Mouse (Mus musculus): ENCODE data around the gene Hpse2. TPM values are rescaled to one million over a fixed set of nuclear protein-coding genes. Genes with fewer than 3 reads are reported as not detected.

The Hpse2 gene
- polyA plus RNA-seq, 1 experiment from 2014 or later = 11.4 TPM

- no peaks in the 10 kb centered on the region for H3K9me3 ChIP-seq (ENCODE audit: low read depth, low read length)
- H3K4me1 ChIP-seq (ENCODE audit: insufficient read depth) = peaks cover 14% of the 10 kb centered on the region
- H3K4me3 ChIP-seq (ENCODE audit: low read depth, low read length) = no peak overlapping the region
- WGBS = 91% methylated on average over 6 of the region's 6 CpGs
- DNase-seq = no peak
- TF ChIP-seq CTCF (IDR thresholded peaks at IDR 0.05; ENCODE audit: low read depth) = no peak
- H3K27ac ChIP-seq (ENCODE audit: low read depth) = no peak overlapping the region
- H3K9ac ChIP-seq = no peak overlapping the region
- no peak overlapping the region for H3K4me2 ChIP-seq
- H3K27me3 ChIP-seq (ENCODE audit: insufficient read depth, low read length) = no peaks in the 10 kb centered on the region
- no peak for ATAC-seq (ENCODE audit: insufficient read depth)
- H3K36me3 ChIP-seq (ENCODE audit: insufficient read depth) = no peaks in the 10 kb centered on the region
These were observed 484.3 kb downstream of the Hpse2 start for GRCm38 (mm10) chr19:42903840-42904239.

- H3K9ac ChIP-seq = no peak overlapping the region
- no peaks in the 10 kb centered on the region for H3K27me3 ChIP-seq (ENCODE audit: insufficient read depth, low read length)
- H3K4me2 ChIP-seq = no peak overlapping the region
- H3K9me3 ChIP-seq (ENCODE audit: low read depth, low read length) = no peaks in the 10 kb centered on the region
- peaks cover 14% of the 10 kb centered on the region for H3K4me1 ChIP-seq (ENCODE audit: insufficient read depth)
- H3K36me3 ChIP-seq (ENCODE audit: insufficient read depth) = no peaks in the 10 kb centered on the region
- ATAC-seq (ENCODE audit: insufficient read depth) = peak; percentile 76; the same call in 1 of the 2 replicates
- peak overlapping the region; percentile 82 for H3K27ac ChIP-seq (ENCODE audit: low read depth)
- no peak for TF ChIP-seq CTCF (IDR thresholded peaks at IDR 0.05; ENCODE audit: low read depth)
- peak; percentile 65 for DNase-seq
- H3K4me3 ChIP-seq (ENCODE audit: low read depth, low read length) = no peak overlapping the region
- 38% methylated on average over 6 of the region's 6 CpGs for WGBS
These were observed 485.6 kb downstream of the Hpse2 start for GRCm38 (mm10) chr19:42902410-42903021.

GRCm38 (mm10) chr19:42891599-42891998 lies 496.6 kb downstream of the Hpse2 start:
- Histone ChIP-seq H3K36me3 (ENCODE audit: insufficient read depth) (no peaks in the 10 kb centered on the region), H3K9ac (no peak overlapping the region), H3K9me3 (ENCODE audit: low read depth, low read length) (no peaks in the 10 kb centered on the region), H3K27me3 (ENCODE audit: insufficient read depth, low read length) (no peaks in the 10 kb centered on the region), H3K27ac (ENCODE audit: low read depth) (no peak overlapping the region; the same call in 1 of the 2 replicates), H3K4me3 (ENCODE audit: low read depth, low read length) (no peak overlapping the region), H3K4me1 (ENCODE audit: insufficient read depth) (no peaks in the 10 kb centered on the region; the same call in 1 of the 2 replicates), H3K4me2 (no peak overlapping the region)
- no peak for ATAC-seq (ENCODE audit: insufficient read depth)
- peak; percentile 18 for DNase-seq
- TF ChIP-seq CTCF (IDR thresholded peaks at IDR 0.05; ENCODE audit: low read depth) = no peak
- 48% methylated on average over 5 of the region's 5 CpGs for WGBS

- H3K9ac ChIP-seq = no peak overlapping the region
- no peaks in the 10 kb centered on the region for H3K4me1 ChIP-seq (ENCODE audit: insufficient read depth)
- no peak overlapping the region for H3K4me3 ChIP-seq (ENCODE audit: low read depth, low read length)
- DNase-seq (no peak), ATAC-seq (ENCODE audit: insufficient read depth) (no peak)
- WGBS = 38% methylated on average over 4 of the region's 4 CpGs
- H3K27me3 ChIP-seq (ENCODE audit: insufficient read depth, low read length) = no peaks in the 10 kb centered on the region
- H3K27ac ChIP-seq (ENCODE audit: low read depth) = no peak overlapping the region
- no peaks in the 10 kb centered on the region for H3K36me3 ChIP-seq (ENCODE audit: insufficient read depth)
- TF ChIP-seq CTCF (IDR thresholded peaks at IDR 0.05; ENCODE audit: low read depth) = no peak
- no peaks in the 10 kb centered on the region for H3K9me3 ChIP-seq (ENCODE audit: low read depth, low read length)
- H3K4me2 ChIP-seq = no peak overlapping the region
These were observed 510.5 kb downstream of the Hpse2 start for GRCm38 (mm10) chr19:42877653-42878052.

GRCm38 (mm10) chr19:42876563-42876962 lies 511.6 kb downstream of the Hpse2 start:
- Histone ChIP-seq H3K36me3 (ENCODE audit: insufficient read depth) (no peaks in the 10 kb centered on the region), H3K27me3 (ENCODE audit: insufficient read depth, low read length) (no peaks in the 10 kb centered on the region), H3K9ac (no peak overlapping the region), H3K4me2 (no peak overlapping the region), H3K9me3 (ENCODE audit: low read depth, low read length) (no peaks in the 10 kb centered on the region), H3K4me1 (ENCODE audit: insufficient read depth) (no peaks in the 10 kb centered on the region), H3K4me3 (ENCODE audit: low read depth, low read length) (no peak overlapping the region), H3K27ac (ENCODE audit: low read depth) (no peak overlapping the region)
- 63% methylated on average over 4 of the region's 4 CpGs for WGBS
- no peak for TF ChIP-seq CTCF (IDR thresholded peaks at IDR 0.05; ENCODE audit: low read depth)
- no peak for DNase-seq
- ATAC-seq (ENCODE audit: insufficient read depth) = no peak

GRCm38 (mm10) chr19:42869663-42870530 lies 518.3 kb downstream of the Hpse2 start:
- Histone ChIP-seq H3K27ac (ENCODE audit: low read depth) (no peak overlapping the region), H3K9me3 (ENCODE audit: low read depth, low read length) (no peaks in the 10 kb centered on the region), H3K36me3 (ENCODE audit: insufficient read depth) (no peaks in the 10 kb centered on the region), H3K4me3 (ENCODE audit: low read depth, low read length) (no peak overlapping the region), H3K9ac (no peak overlapping the region), H3K27me3 (ENCODE audit: insufficient read depth, low read length) (no peaks in the 10 kb centered on the region), H3K4me2 (no peak overlapping the region), H3K4me1 (ENCODE audit: insufficient read depth) (0 out of 2 replicates have a peak, but pooled peaks cover 10% of the 10 kb centered on the region)
- ATAC-seq (ENCODE audit: insufficient read depth) (no peak), DNase-seq (no peak)
- 66% methylated on average over 8 of the region's 8 CpGs for WGBS
- TF ChIP-seq CTCF (IDR thresholded peaks at IDR 0.05; ENCODE audit: low read depth) = no peak
